Mouse (Mus musculus) monocyte, adult 5-6 weeks (primary cell): ENCODE data around the gene Hmcn1. TPM values are rescaled to one million over a fixed set of nuclear protein-coding genes. Genes with fewer than 3 reads are reported as not detected.

ENCODE experiments used
- ATAC-seq: fragments of 153-309, 156-312 bp; replicated peaks from 2 replicates; pipeline ENCODE4 v1.8.0; 2017; ENCODE audit warnings: mild to moderate bottlenecking; ENCODE audit not compliant: low TSS enrichment, insufficient number of reproducible peaks, severe bottlenecking, poor library complexity, low FRiP score
- total RNA-seq: library from RNA; stranded (forward); fragments of 200-1000, 200-491, 200-594 nt; gene quantifications from 3 replicates; pipeline ENCODE4 v1.2.3, GENCODE M21; 2017

Gene Hmcn1
- total RNA-seq, 1 experiment from 2014 or later, result not detected

GRCm38 (mm10) chr1:150747771-150748170 lies 245.5 kb downstream of the Hmcn1 start:
- ATAC-seq, result no peak

GRCm38 (mm10) chr1:150743097-150743843 lies 250.0 kb downstream of the Hmcn1 start:
- ATAC-seq, result no peak

GRCm38 (mm10) chr1:150742376-150743087 lies 250.7 kb downstream of the Hmcn1 start:
- no peak for ATAC-seq

- ATAC-seq, result no peak
Measured at GRCm38 (mm10) chr1:150711438-150711837, 281.8 kb downstream of the Hmcn1 start.

- ATAC-seq, result no peak
Measured at GRCm38 (mm10) chr1:150706502-150706901, 286.7 kb downstream of the Hmcn1 start.

GRCm38 (mm10) chr1:150697749-150698148 lies 295.5 kb downstream of the Hmcn1 start:
- no peak for ATAC-seq

- no peak for ATAC-seq
Measured at GRCm38 (mm10) chr1:150682044-150682443, 311.2 kb downstream of the Hmcn1 start.

GRCm38 (mm10) chr1:150681433-150681832 lies 311.8 kb downstream of the Hmcn1 start:
- no peak for ATAC-seq

GRCm38 (mm10) chr1:150681006-150681405 lies 312.2 kb downstream of the Hmcn1 start:
- no peak for ATAC-seq

- no peak for ATAC-seq
Measured at GRCm38 (mm10) chr1:150680345-150680744, 312.9 kb downstream of the Hmcn1 start.

- no peak for ATAC-seq
Measured at GRCm38 (mm10) chr1:150645314-150645713, 347.9 kb downstream of the Hmcn1 start.

- ATAC-seq, result no peak
Measured at GRCm38 (mm10) chr1:150639522-150639921, 353.7 kb downstream of the Hmcn1 start.

- no peak for ATAC-seq
Measured at GRCm38 (mm10) chr1:150632506-150632905, 360.7 kb downstream of the Hmcn1 start.

GRCm38 (mm10) chr1:150631856-150632171 lies 361.4 kb downstream of the Hmcn1 start:
- no peak for ATAC-seq

GRCm38 (mm10) chr1:150631035-150631855 lies 362.0 kb downstream of the Hmcn1 start:
- ATAC-seq, result no peak

GRCm38 (mm10) chr1:150623226-150623625 lies 370.0 kb downstream of the Hmcn1 start:
- ATAC-seq, result no peak

- no peak for ATAC-seq
Measured at GRCm38 (mm10) chr1:150610539-150610938, 382.7 kb downstream of the Hmcn1 start.

- no peak for ATAC-seq
Measured at GRCm38 (mm10) chr1:150606173-150606572, 387.1 kb downstream of the Hmcn1 start.

- ATAC-seq, result no peak
Measured at GRCm38 (mm10) chr1:150593614-150594013, 399.6 kb downstream of the Hmcn1 start.
